Mouse (Mus musculus) MEL (cell line): ENCODE data around the gene Rassf6. TPM values are rescaled to one million over a fixed set of nuclear protein-coding genes. Genes with fewer than 3 reads are reported as not detected.

Experiments used
- DNase-seq: peaks from one replicate; pipeline ENCODE4 v3.0.0; 2011; ENCODE audit warnings: low read depth, low spot score
- H3K27ac ChIP-seq: 2 replicates; pipeline ENCODE4 v1.5.1; 2012; ENCODE audit warnings: low read depth, mild to moderate bottlenecking, control low read depth, low read length, moderate library complexity; ENCODE audit not compliant: control insufficient read depth
- H3K27me3 ChIP-seq, 2 experiments: fragments of 150-350 bp in 1 of 2; sonication (generic) in 1 of 2; 2 replicates each; pipeline ENCODE4 v1.6.1; 2012; ENCODE audit warnings: low read length in 2 of 2, mild to moderate bottlenecking in 2 of 2, improper control_type of control experiment in 1 of 2, moderate library complexity in 1 of 2; ENCODE audit not compliant: insufficient read depth in 2 of 2, control insufficient read depth in 1 of 2
- H3K36me3 ChIP-seq, 2 experiments: 2 replicates each; pipeline ENCODE4 v1.6.1; 2012 to 2014; ENCODE audit warnings: low read length in 2 of 2, improper control_type of control experiment in 1 of 2, inconsistent platforms in 1 of 2, mild to moderate bottlenecking in 1 of 2; ENCODE audit not compliant: insufficient read depth in 2 of 2, control insufficient read depth in 1 of 2
- H3K4me1 ChIP-seq, 2 experiments: fragments of 150-350 bp in 1 of 2; sonication (generic) in 1 of 2; 2 replicates each; pipeline ENCODE4 v1.6.1; 2012; ENCODE audit warnings: low read length in 2 of 2, improper control_type of control experiment in 1 of 2, mild to moderate bottlenecking in 1 of 2; ENCODE audit not compliant: insufficient read depth in 2 of 2, control insufficient read depth in 1 of 2
- H3K4me3 ChIP-seq, 2 experiments: fragments of 150-350 bp in 1 of 2; sonication (generic) in 1 of 2; 2 replicates each; pipeline ENCODE4 v1.5.1; 2012; ENCODE audit warnings: low read depth in 2 of 2, low read length in 2 of 2, mild to moderate bottlenecking in 2 of 2, moderate library complexity in 2 of 2, control low read depth in 1 of 2, improper control_type of control experiment in 1 of 2; ENCODE audit not compliant: control insufficient read depth in 1 of 2, insufficient read depth in 1 of 2
- H3K79me2 ChIP-seq: 2 replicates; pipeline ENCODE4 v1.6.1; 2012; ENCODE audit warnings: mild to moderate bottlenecking, low read length, moderate library complexity; ENCODE audit not compliant: control insufficient read depth, poor library complexity, insufficient read depth
- H3K9ac ChIP-seq: 2 replicates; pipeline ENCODE4 v1.6.1; 2012; ENCODE audit warnings: low read depth, mild to moderate bottlenecking, control low read depth, low read length, moderate library complexity; ENCODE audit not compliant: control insufficient read depth, poor library complexity, severe bottlenecking
- H3K9me3 ChIP-seq: fragments of 150-350 bp; sonication (generic); replicated peaks from 2 replicates; pipeline ENCODE4 v1.6.1; 2012; ENCODE audit warnings: mild to moderate bottlenecking, low read length, improper control_type of control experiment, moderate library complexity; ENCODE audit not compliant: insufficient read depth
- BHLHE40 ChIP-seq: IDR thresholded peaks from 2 replicates; pipeline ENCODE4 v1.6.1; 2012; ENCODE audit warnings: low read depth, mild to moderate bottlenecking, inconsistent platforms, low read length, improper control_type of control experiment, borderline replicate concordance
- CHD1 ChIP-seq: IDR thresholded peaks from 2 replicates; pipeline ENCODE4 v1.6.1; 2012; ENCODE audit warnings: low read depth, mild to moderate bottlenecking, inconsistent platforms, low read length, improper control_type of control experiment
- CTCF ChIP-seq, 3 experiments: IDR thresholded peaks in 2 of 3; conservative IDR thresholded peaks in 1 of 3; 2 replicates each; pipeline ENCODE4 v1.5.1; 2011 to 2012; ENCODE audit warnings: low read length in 3 of 3, low read depth in 2 of 3, mild to moderate bottlenecking in 2 of 3, improper control_type of control experiment in 1 of 3, inconsistent platforms in 1 of 3, mixed read lengths in 1 of 3, moderate library complexity in 1 of 3; ENCODE audit not compliant: control insufficient read depth in 1 of 3, insufficient read depth in 1 of 3, poor library complexity in 1 of 3, severe bottlenecking in 1 of 3
- E2F4 ChIP-seq: IDR thresholded peaks from 2 replicates; pipeline ENCODE4 v1.6.1; 2011; ENCODE audit warnings: low read depth, low read length, improper control_type of control experiment, borderline replicate concordance
- GABPA ChIP-seq: IDR thresholded peaks from 2 replicates; pipeline ENCODE4 v1.6.1; 2012; ENCODE audit warnings: low read depth, mild to moderate bottlenecking, inconsistent platforms, low read length, improper control_type of control experiment, moderate library complexity
- GATA1 ChIP-seq: IDR thresholded peaks from 2 replicates; pipeline ENCODE4 v1.6.1; 2011; ENCODE audit warnings: low read depth, low read length, improper control_type of control experiment
- JUND ChIP-seq: IDR thresholded peaks from 2 replicates; pipeline ENCODE4 v1.6.1; 2011; ENCODE audit warnings: low read depth, mild to moderate bottlenecking, improper control_type of control experiment, low read length
- MAX ChIP-seq: IDR thresholded peaks from 2 replicates; pipeline ENCODE4 v1.6.1; 2011; ENCODE audit warnings: low read length, improper control_type of control experiment
- MAZ ChIP-seq: IDR thresholded peaks from 2 replicates; pipeline ENCODE4 v1.6.1; 2012; ENCODE audit warnings: low read depth, mild to moderate bottlenecking, inconsistent platforms, low read length, improper control_type of control experiment
- MYB ChIP-seq: IDR thresholded peaks from 2 replicates; pipeline ENCODE4 v1.6.1; 2011; ENCODE audit warnings: mild to moderate bottlenecking, low read depth, low read length, improper control_type of control experiment
- MYC ChIP-seq: IDR thresholded peaks from 2 replicates; pipeline ENCODE4 v1.6.1; 2011; ENCODE audit warnings: low read depth, mild to moderate bottlenecking, low read length, improper control_type of control experiment, moderate library complexity
- POLR2A ChIP-seq, 2 experiments: IDR thresholded peaks; 2 replicates each; pipeline ENCODE4 v1.6.1; 2011 to 2012; ENCODE audit warnings: low read length in 2 of 2, mild to moderate bottlenecking in 2 of 2, control low read depth in 1 of 2, improper control_type of control experiment in 1 of 2, low read depth in 1 of 2, moderate library complexity in 1 of 2; ENCODE audit not compliant: control insufficient read depth in 1 of 2, insufficient read depth in 1 of 2, poor library complexity in 1 of 2
- RAD21 ChIP-seq: IDR thresholded peaks from 2 replicates; pipeline ENCODE4 v1.6.1; 2011; ENCODE audit warnings: mild to moderate bottlenecking, low read depth, low read length, improper control_type of control experiment
- SIN3A ChIP-seq: IDR thresholded peaks from 2 replicates; pipeline ENCODE4 v1.6.1; 2012; ENCODE audit warnings: low read length, improper control_type of control experiment, inconsistent platforms
- TAL1 ChIP-seq: IDR thresholded peaks from 2 replicates; pipeline ENCODE4 v1.6.1; 2012; ENCODE audit warnings: mild to moderate bottlenecking, inconsistent platforms, low read length, moderate library complexity, mixed read lengths
- TBP ChIP-seq: IDR thresholded peaks from 2 replicates; pipeline ENCODE4 v1.8.0; 2011; ENCODE audit warnings: low read depth, low read length, improper control_type of control experiment
- TCF12 ChIP-seq: IDR thresholded peaks from 2 replicates; pipeline ENCODE4 v1.6.1; 2014; ENCODE audit warnings: low read depth, mild to moderate bottlenecking, inconsistent platforms, low read length, improper control_type of control experiment, moderate library complexity
- USF2 ChIP-seq, 2 experiments: IDR thresholded peaks; 2 replicates each; pipeline ENCODE4 v1.6.1; 2011 to 2012; ENCODE audit warnings: improper control_type of control experiment in 2 of 2, low read length in 2 of 2, borderline replicate concordance in 1 of 2, inconsistent platforms in 1 of 2, low read depth in 1 of 2, mild to moderate bottlenecking in 1 of 2; ENCODE audit not compliant: insufficient read depth in 1 of 2
- polyA plus RNA-seq, 2 experiments: library from polyadenylated mRNA; stranded (reverse) in 1 of 2; unstranded in 1 of 2; fragments of >175 nt in 1 of 2; fragments of >200 nt in 1 of 2; gene quantifications; 2 replicates each; pipeline versions ENCODE4 v1.2.1 to v1.2.4; 2012; ENCODE audit warnings: low replicate concordance in 2 of 2, low read depth in 1 of 2; ENCODE audit not compliant: insufficient read length in 2 of 2, insufficient read depth in 1 of 2, missing spikeins in 1 of 2
- total RNA-seq: library from RNA; depleted of rRNA; stranded (reverse); fragments of 300-350 nt; gene quantifications from 2 replicates; pipeline ENCODE4 v1.2.3, GENCODE M21; 2012

Gene Rassf6
- total and polyA plus RNA-seq, 3 experiments, result 0.39 TPM; not detected in 2

- no peak for DNase-seq
- H3K36me3 ChIP-seq, result no peaks in the 10 kb centered on the region
- no peaks in the 10 kb centered on the region for H3K9me3 ChIP-seq
- no peaks in the 10 kb centered on the region for H3K79me2 ChIP-seq
- H3K9ac ChIP-seq, result no peak overlapping the region
- H3K4me1 ChIP-seq, result no peaks in the 10 kb centered on the region
- TF ChIP-seq E2F4, result no peak
- no peak for TF ChIP-seq BHLHE40
- no peak for TF ChIP-seq SIN3A
- TF ChIP-seq TCF12, result no peak
- no peak for TF ChIP-seq CTCF (IDR thresholded peaks at IDR 0.05 in 2 of 3, conservative IDR thresholded peaks at IDR 0.05 in 1 of 3; ENCODE audit: control insufficient read depth in 1 of 3, insufficient read depth in 1 of 3, low read depth in 2 of 3, low read length in 3 of 3, poor library complexity in 1 of 3, severe bottlenecking in 1 of 3)
- no peak for TF ChIP-seq JUND
- TF ChIP-seq TAL1, result no peak
- no peak for TF ChIP-seq POLR2A (IDR thresholded peaks at IDR 0.05; ENCODE audit: control insufficient read depth in 1 of 2, insufficient read depth in 1 of 2, low read depth in 1 of 2, low read length in 2 of 2, poor library complexity in 1 of 2)
- no peak for TF ChIP-seq MAX
- no peak for TF ChIP-seq GATA1
- TF ChIP-seq RAD21, result no peak
- TF ChIP-seq MYB, result no peak
- H3K27ac ChIP-seq, result no peak overlapping the region
- no peak overlapping the region for H3K4me3 ChIP-seq
- H3K27me3 ChIP-seq, result no peaks in the 10 kb centered on the region; a peak in 2 of 4 replicates
Measured at GRCm38 (mm10) chr5:90634885-90635284, 5.6 kb downstream of the Rassf6 start.

- Histone ChIP-seq H3K79me2 (no peaks in the 10 kb centered on the region), H3K9me3 (no peaks in the 10 kb centered on the region), H3K36me3 (no peaks in the 10 kb centered on the region), H3K27me3 (no peaks in the 10 kb centered on the region; a peak in 1 of 4 replicates), H3K4me1 (no peaks in the 10 kb centered on the region), H3K4me3 (no peak overlapping the region), H3K9ac (no peak overlapping the region), H3K27ac (no peak overlapping the region)
- TF ChIP-seq TCF12 (no peak), CHD1 (no peak), GABPA (no peak), MYC (no peak), BHLHE40 (no peak), USF2 (IDR thresholded peaks at IDR 0.05; ENCODE audit: borderline replicate concordance in 1 of 2, insufficient read depth in 1 of 2, low read depth in 1 of 2, low read length in 2 of 2) (no peak), MAZ (no peak), TBP (no peak), RAD21 (no peak)
- no peak for DNase-seq
Measured at GRCm38 (mm10) chr5:90628530-90628929, 11.9 kb downstream of the Rassf6 start.
